Mouse (Mus musculus) megakaryocyte, embryonic 14.5 days (primary cell): Measurements from ENCODE around the gene Tmod3.

ENCODE experiments used
- FLI1 ChIP-seq: IDR thresholded peaks from 2 replicates; pipeline ENCODE4 v1.6.1; 2012; ENCODE audit warnings: low read length, inconsistent platforms, mixed read lengths
- GATA1 ChIP-seq: IDR thresholded peaks from 3 replicates; pipeline ENCODE4 v1.6.1; 2012; ENCODE audit warnings: mixed read lengths, low read length, inconsistent platforms, borderline replicate concordance

GRCm38 (mm10) chr9:75522217-75522616 is 37.2 kb downstream of the Tmod3 start:
- TF ChIP-seq FLI1 (no peak), GATA1 (no peak)
